Mouse (Mus musculus) T-helper 17 cell (primary cell): Measurements from ENCODE around the gene Xpo6.

ENCODE experiments used
- in situ Hi-C, 2 experiments: fragments of 300-600 bp; cut with MboI, MseI; formaldehyde crosslinking; loops; 1 replicate in 1 of 2; 2 replicates in 1 of 2; pipeline ENCODE4 v1.15.1; 2025; ENCODE audit warnings: high pct_unique_total_duplicates in 2 of 2

Xpo6 gene

GRCm38 (mm10) chr7:126081727-126082285 is 118.5 kb downstream of the Xpo6 start:
- in situ Hi-C loops = loop anchor here (25.0 kb wide), 2 partner anchors 320 to 645 kb away; partner anchors contain the start of gene Kdm8 (in 1 of the 2)

DNA sequence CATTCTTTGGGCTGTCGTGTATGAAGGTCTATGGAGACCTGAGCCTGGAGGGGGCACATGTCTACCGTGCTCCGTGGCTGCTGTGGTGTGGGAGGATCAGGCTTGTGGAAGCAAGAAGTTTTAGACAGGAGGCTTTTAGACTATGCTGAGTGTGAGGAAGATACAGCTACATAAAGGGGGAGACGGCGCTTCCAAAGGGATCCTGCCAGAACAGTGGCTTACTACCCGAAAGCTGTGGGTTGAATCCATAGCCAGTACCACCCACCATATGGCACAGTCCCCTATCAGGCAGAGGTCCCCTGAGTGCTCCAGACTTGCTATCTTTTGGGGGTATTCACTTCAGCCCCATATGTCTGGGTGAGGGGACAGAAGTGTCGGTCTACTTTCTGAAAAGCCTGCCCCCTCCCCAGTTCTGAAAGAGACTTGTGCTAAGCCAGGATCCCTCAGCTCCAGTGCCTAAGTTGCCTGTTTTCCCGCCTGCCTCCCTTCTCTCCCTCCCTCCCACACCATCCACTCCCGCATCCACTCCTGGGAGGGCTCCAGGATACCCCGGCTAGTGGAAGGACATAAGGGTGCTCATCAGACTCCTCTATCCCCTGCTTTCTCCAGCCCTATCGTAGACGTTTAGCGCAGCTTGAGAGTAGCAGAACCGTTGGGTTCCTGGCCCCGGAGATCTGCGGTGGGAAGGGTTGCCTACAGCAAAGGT is 119.2 kb downstream of the Xpo6 start:
- in situ Hi-C loops = loop anchor here (25.0 kb wide), 2 partner anchors 319 to 644 kb away; partner anchors contain the start of gene Kdm8 (in 1 of the 2)

GRCm38 (mm10) chr7:126076935-126077334 is 123.4 kb downstream of the Xpo6 start:
- in situ Hi-C loops = loop anchor here (25.0 kb wide), 2 partner anchors 315 to 640 kb away; partner anchors contain the start of gene Kdm8 (in 1 of the 2)

- in situ Hi-C loops = loop anchor here (25.0 kb wide), 2 partner anchors 313 to 638 kb away; partner anchors contain the start of gene Kdm8 (in 1 of the 2)
Measured at GRCm38 (mm10) chr7:126075058-126075457, 125.2 kb downstream of the Xpo6 start.

GRCm38 (mm10) chr7:126070321-126070720 is 130.0 kb downstream of the Xpo6 start:
- in situ Hi-C loops = no loop called here

GRCm38 (mm10) chr7:126066777-126067176 is 133.5 kb downstream of the Xpo6 start:
- in situ Hi-C loops = no loop called here

GRCm38 (mm10) chr7:126065243-126065876 is 134.9 kb downstream of the Xpo6 start:
- in situ Hi-C loops = no loop called here

DNA sequence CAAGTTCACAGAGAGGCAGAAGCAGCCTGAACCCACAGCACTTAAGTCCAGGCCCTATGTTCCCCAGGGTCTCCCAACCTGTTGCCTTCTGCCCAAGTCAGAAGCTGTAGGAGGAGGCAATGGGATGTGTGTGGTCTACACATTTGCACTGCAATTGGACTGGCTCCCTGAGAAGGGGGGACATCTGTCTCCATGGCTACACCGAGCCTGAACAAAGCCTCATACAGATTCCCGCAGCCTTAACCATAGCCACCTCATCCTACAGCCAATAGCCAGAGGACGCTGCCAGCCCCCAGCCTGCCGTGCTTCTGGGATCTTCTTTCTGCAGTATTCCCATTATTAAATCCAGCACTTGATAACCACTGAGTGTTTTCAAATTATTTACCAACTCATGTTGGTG is 138.1 kb downstream of the Xpo6 start:
- in situ Hi-C loops = no loop called here

- in situ Hi-C loops = no loop called here
Measured at GRCm38 (mm10) chr7:126058918-126059317, 141.4 kb downstream of the Xpo6 start.

DNA sequence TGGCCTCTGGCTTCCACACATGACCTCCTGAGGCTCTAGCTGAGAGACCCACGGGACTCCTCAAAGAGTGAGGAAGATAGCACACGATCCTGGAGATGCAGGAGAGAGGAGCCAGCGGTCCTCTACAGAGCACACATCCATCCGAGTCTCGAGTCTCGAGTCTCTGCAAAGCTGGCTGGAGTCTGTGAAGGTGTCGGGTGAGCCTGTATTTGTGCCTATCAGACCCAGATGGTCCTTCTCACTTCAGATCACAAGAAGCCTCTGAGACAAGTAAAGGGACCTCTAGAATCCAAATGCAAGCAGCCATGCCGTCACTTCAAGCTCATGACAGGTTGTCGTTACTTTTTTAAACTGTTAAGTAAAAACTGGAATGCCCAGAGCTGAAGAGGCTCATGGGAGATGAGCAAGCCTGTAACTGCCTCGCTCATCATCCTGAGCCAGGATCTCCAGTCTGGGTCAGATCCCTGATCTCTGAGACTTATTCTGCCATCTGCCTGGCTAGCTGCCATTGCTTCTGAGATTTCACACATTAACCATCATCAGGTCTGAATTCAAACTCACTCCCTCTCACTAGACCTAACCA is 142.9 kb downstream of the Xpo6 start:
- in situ Hi-C loops = no loop called here

DNA sequence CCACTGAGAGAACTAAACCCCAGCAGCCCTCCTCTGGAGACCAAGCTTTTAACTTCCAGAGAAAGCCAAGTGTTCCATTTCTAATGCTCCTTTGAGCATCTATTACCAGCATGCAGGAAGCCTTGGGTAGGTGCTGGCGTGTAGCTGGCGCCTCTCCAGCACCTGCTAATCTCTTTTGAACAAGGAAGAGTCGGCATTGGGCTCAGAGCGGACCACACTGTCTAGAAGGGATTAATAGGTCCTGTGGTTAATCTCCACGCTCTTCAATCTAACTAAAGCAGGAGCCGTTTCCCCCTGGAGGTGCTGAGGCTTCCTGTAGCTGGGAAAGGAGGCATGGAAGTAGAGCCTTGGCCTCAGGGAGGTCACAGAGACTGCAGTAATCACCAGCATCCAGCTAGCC is 145.7 kb downstream of the Xpo6 start:
- in situ Hi-C loops = no loop called here

DNA sequence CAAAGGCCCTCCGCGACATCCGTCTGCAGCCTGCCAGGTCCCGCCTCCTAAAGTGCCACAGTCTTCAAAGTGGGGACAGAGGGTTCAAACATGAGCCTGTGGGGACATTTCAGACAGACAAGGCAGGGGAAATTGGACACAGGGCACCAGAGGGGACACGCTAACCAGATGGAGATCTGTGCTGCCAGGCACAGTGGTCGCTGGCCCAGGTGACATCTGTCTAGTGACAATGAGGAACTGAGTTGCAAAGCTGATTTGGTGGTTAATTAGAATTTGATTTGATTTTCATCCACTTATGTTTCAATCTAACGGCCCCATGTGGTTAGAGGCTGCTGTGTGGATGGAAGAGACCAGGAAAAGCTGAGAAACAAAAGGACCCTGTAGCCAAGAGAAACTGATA is 146.7 kb downstream of the Xpo6 start:
- in situ Hi-C loops = no loop called here

DNA sequence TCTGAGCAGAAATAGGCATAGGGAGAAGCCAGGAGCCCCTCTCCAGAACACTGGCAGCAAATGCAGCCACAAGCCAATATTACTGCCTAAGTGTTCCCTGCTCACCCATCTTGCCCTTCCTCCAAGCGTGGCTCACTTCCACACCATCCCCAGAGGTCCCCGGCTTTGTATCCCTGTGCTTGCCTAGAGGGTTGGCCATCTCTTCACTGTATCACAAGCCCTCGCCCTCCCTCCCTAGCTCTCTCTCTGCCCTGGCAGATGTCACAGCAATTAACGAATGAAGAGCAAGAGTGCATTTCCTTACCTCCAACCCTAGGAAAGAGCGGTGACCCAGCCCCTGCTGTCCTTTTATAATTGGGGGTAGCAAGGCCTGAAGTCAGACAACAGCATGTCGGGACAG is 148.4 kb downstream of the Xpo6 start:
- in situ Hi-C loops = no loop called here
